Mouse (Mus musculus) C2C12 (cell line): ENCODE results near the gene Cyp2j6.

ENCODE experiments used
- CTCF ChIP-seq: IDR thresholded peaks from one replicate; pipeline ENCODE4 v1.5.1; 2011; ENCODE audit not compliant: control insufficient read depth, insufficient read depth, insufficient read length
- USF1 ChIP-seq: IDR thresholded peaks from one replicate; pipeline ENCODE4 v1.6.1; 2011; ENCODE audit warnings: low read depth, mild to moderate bottlenecking, control low read depth, moderate library complexity

DNA sequence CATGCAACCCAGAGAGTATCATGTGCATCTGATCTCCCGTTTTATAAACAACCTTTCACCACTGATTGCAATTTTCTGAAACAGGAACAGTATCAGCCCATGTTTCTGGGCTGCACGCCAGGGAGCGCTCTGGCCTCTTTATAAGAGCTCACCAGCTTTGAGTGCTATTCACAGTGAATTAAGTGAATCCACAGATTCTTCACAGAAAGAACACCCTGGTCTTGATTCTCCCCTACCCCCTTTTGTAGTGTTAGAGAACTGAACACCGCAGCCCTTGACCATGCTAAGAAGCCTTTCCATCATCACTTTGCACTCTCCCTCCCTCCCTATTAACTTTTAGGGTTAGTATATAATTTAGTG, 38.3 kb upstream of the Cyp2j6 start:
- no peak for TF ChIP-seq CTCF
- no peak for TF ChIP-seq USF1
